Mouse (Mus musculus): ENCODE measurements around the gene Olfr598.
"Not testable (repeated sequence)": the region's sequence is repeated elsewhere in the genome, so short reads cannot be mapped to it uniquely, and the experiment has no call there.

The Olfr598 gene

DNA sequence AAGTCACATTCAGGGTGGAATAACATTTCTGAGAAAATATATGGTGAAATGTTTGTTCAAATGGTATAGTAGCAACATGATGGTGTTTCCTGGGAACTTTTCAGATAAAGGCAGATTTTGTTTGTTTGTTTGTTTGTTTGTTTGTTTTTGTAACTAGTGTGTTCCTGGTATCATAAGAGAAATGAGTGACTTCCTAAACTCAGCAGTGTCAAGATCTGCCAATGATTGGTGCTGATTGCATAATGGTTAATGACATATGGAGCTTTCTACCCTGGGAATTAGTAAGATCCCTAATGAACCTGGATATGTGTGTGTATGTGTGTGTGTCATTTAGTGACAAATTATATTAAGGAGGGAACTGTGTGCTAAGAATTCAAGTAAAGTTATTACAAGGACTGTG lies at the start of gene Olfr598:
Gene Olfr598 (plus strand): TSS at position 301 of the 400 bp plus-strand sequence.
- no peak for DNase-seq (ENCODE audit: low read depth, low spot score)

DNA sequence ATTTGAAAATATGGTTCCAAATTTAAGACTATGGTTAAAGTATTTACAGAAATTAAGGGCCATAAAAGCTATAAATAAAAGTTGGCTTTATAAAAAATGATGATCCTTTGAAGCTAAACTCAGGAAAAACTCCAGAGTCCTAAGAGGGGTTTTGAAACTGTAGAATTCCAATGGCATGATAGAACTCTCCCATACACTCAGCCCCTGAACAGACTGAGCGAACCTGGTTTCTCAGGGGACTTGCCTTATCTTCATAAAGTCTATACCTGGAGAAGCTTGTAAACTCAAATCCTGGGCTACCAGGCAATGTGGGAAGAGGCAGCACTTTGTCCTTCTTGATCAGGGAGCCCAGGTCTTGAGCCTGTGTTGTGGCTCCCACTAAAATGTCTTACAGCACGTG lies 18.0 kb upstream of the Olfr598 start, which contains the start of gene Olfr596:
Gene Olfr596 (plus strand): TSS at position 301 of the 400 bp plus-strand sequence.
- not testable (repeated sequence) for DNase-seq (ENCODE audit: low read depth, low spot score)

DNA sequence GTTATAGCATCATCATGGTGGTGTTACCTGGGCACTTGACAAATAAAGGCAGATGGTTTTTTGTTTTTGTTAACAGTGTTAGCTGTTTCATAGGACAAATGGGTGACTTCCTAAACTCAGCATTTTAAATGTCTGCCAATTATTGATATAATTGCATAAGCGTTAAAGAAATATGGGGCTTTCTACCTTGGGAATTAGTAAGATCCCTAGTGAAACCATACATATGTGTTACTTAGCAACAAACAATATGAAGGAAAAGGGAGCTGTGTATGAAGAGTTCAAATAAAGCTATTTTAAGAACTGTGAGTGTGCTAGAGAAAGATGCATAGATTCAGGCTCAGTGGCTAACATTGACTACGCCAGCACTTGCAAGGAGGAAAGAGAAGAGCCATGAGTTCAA lies 7.4 kb upstream of the Olfr598 start, which contains the start of gene Olfr597:
Gene Olfr597 (plus strand): TSS at position 301 of the 400 bp plus-strand sequence.
- DNase-seq (ENCODE audit: low read depth, low spot score), result not testable (repeated sequence)

DNA sequence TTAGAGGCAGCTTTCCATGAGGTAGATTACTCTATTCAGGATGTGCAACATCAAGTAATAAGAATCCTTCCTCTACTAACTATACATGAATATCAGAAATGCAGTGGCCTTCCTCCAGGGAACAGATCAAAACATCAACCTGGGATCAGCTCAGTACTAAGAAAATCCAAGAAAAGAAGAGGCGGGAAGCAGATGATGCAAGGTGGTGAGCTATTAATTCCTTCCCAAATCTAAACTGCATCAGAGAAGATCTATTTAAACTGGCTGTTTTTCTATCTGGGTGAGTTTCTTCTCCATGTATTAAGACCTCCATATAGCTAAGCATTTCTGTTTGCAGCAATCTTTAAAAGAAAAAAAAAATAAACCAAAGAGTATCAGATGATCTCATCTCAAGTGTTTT lies 12.2 kb downstream of the Olfr598 start, which contains the start of gene Olfr599:
Gene Olfr599 (plus strand): TSS at position 301 of the 400 bp plus-strand sequence.
- DNase-seq (ENCODE audit: low read depth, low spot score), result no peak

DNA sequence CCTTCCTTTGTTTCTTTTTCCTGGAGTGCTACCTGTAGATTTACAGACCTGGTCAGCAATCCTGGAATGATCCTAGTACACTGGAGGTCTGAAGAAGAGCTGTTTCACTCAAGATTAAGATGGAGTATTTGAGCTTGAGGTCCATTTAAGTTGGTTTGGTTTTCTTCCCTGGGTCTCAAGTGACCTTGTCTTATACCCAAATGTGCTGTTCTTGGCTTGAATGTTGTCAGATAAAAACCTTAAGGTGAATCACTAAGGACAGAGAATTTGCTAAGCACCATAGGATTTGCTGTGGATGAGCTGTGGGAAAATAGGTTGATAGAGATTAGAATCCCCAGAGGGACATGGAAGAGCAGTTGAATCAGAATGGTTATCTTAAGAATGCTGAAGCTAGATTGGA lies 26.2 kb downstream of the Olfr598 start, which contains the start of gene Olfr600:
Gene Olfr600 (minus strand): TSS at position 101 of the 400 bp plus-strand sequence.
- DNase-seq (ENCODE audit: low read depth, low spot score), result no peak

DNA sequence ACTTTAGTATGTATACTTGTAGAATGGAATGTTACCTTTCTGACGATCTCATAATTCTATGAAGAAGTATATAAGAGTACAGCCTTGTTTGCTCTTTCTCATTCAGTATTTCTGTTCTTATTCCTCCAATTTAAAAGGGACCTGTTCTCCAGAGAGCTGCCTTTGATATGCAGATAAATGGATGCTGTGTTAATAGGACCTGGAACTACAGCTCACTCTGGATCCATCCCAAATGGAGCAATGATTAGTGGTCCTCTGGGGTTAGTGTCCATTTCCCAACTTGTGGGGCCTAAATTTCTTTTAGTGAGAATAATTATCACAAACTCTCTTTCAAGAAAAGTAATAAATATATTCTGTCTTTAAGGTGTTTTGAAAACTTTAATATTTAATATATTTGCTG lies 39.2 kb downstream of the Olfr598 start, which contains the start of gene Olfr601:
Gene Olfr601 (minus strand): TSS at position 101 of the 400 bp plus-strand sequence.
- DNase-seq (ENCODE audit: low read depth, low spot score), result no peak

Measured in retina, postnatal 7 days (tissue).